Mouse (Mus musculus): ENCODE measurements around the gene Hhipl1.

- no peak for TF ChIP-seq TAL1 (IDR thresholded peaks at IDR 0.05; ENCODE audit: low read length)
- no peak for TF ChIP-seq GATA1 (IDR thresholded peaks at IDR 0.05; ENCODE audit: low read length)
These were observed 12.4 kb downstream of the Hhipl1 start for GRCm38 (mm10) chr12:108318499-108318898.
